Mouse (Mus musculus) left cerebral cortex, postnatal 25 days (tissue): ENCODE measurements at regions not wholly inside any gene's neighbourhood (a gene's known extent, or its start where the extent isn't known, plus 50 kb on each side); places are given as distances from the start of the nearest gene placed in this dataset.
"Not testable (repeated sequence)": the region's sequence is repeated elsewhere in the genome, so short reads cannot be mapped to it uniquely, and the experiment has no call there.

Experiments
- DNase-seq, 2 experiments: peaks; one replicate each; pipeline ENCODE4 v3.0.0; 2022; ENCODE audit warnings: low spot score in 2 of 2, mixed read lengths in 1 of 2
- intact Hi-C: fragments of 180-260 bp; cut with DNase I; formaldehyde crosslinking; loops from one replicate; pipeline ENCODE4 v1.15.1; 2025

GRCm38 (mm10) chr12:8417127-8417790 is 82.5 kb downstream of the Rhob start:
- intact Hi-C loops: no loop called here
- DNase-seq: no peak

- intact Hi-C loops: no loop called here
These were observed 87.7 kb downstream of the Rhob start for GRCm38 (mm10) chr12:8412125-8412524.

GRCm38 (mm10) chr12:8410410-8411341 is 89.1 kb downstream of the Rhob start:
- intact Hi-C loops: no loop called here
- peak in 1 of 2 experiments; percentile 66 for DNase-seq

More at GRCm38 (mm10) chr12:8412125-8412524, 87.7 kb downstream of the Rhob start:
- no peak for DNase-seq

GRCm38 (mm10) chr12:8402084-8402483 is 88.9 kb downstream of the Hs1bp3 start:
- intact Hi-C loops: no loop called here
- no peak for DNase-seq

- intact Hi-C loops: no loop called here
- DNase-seq: no peak
These were observed 88.1 kb downstream of the Hs1bp3 start for GRCm38 (mm10) chr12:8401376-8401775.

GRCm38 (mm10) chr12:8400345-8401130 is 87.3 kb downstream of the Hs1bp3 start:
- DNase-seq: no peak
- intact Hi-C loops: no loop called here

GRCm38 (mm10) chr12:8398852-8399251 is 85.6 kb downstream of the Hs1bp3 start:
- intact Hi-C loops: no loop called here
- no peak for DNase-seq

- DNase-seq, intact Hi-C loops: not testable (repeated sequence)
These were observed 83.2 kb downstream of the Hs1bp3 start for GRCm38 (mm10) chr12:8396408-8396807.

- DNase-seq: no peak
- intact Hi-C loops: no loop called here
These were observed 81.7 kb downstream of the Hs1bp3 start for GRCm38 (mm10) chr12:8394894-8395297.

- intact Hi-C loops: no loop called here
- DNase-seq: no peak
These were observed 80.7 kb downstream of the Hs1bp3 start for GRCm38 (mm10) chr12:8393976-8394375.
